Mouse (Mus musculus) cerebellum, adult 11-12 months (tissue): ENCODE measurements around the gene 1500015O10Rik.

Experiments used
- DNase-seq: peaks from one replicate; pipeline ENCODE4 v3.0.0; 2022

Gene 1500015O10Rik

DNA sequence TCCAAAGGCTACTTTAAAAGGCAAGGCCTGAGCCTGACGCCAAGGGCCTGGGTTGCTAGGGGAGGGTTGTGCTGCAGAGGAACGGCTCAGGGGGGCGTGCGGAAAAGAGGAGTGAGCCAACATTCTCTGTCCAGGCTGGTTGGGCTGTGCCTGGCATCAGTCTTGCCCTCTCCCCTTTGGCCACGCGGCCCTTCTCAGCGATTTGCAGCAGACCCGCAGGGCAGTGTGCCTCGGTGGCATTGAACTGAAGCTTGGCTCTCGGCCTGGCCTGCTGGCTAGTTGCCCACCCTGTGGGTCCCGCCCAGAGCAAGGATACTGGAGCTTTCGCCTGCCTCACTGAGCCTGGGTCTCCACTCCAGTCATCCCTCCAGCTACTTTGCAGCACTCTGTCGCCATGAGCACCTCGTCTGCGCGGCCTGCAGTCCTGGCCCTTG lies at the start of gene 1500015O10Rik:
Gene 1500015O10Rik (plus strand): TSS at position 112 of the 434 bp plus-strand sequence.
- DNase-seq = peak; percentile 44

DNA sequence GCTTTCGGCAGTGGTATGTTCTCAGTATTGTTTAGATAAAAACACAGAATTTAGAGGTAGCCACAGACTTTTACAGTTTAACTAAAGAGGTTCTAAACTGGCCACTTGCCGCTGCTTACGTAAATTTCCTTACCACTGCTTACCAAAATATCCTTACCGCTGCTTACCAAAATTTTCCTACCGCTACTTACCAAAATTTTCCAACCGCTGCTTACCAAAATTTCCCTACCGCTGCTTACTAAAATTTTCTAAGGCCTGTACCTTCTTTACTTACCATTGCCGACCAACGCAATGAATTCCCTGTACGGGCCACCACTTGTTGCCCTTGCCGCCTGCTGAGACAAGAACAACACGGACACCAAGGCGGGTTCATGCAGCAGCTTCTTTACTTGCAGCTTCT lies 40.4 kb upstream of the 1500015O10Rik start:
- no peak for DNase-seq

DNA sequence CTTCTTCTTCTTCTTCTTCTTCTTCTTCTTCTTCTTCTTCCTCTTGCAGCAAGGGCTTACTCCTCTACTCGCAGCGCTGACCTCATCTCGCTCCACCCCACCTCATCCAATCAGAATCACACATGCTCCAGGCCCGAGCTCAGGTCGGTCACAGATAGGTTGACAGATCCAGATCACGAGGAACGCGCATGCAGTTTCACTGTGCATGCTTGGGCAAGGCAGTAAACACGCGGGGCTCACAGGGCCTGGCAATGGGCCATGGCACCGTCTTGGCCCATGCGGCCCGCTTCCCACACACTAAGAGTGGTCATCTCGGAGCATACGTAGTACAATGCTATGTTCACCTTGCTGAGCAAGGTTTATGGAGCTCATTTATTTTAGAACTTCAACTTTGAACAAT lies 39.9 kb upstream of the 1500015O10Rik start:
- no peak for DNase-seq

DNA sequence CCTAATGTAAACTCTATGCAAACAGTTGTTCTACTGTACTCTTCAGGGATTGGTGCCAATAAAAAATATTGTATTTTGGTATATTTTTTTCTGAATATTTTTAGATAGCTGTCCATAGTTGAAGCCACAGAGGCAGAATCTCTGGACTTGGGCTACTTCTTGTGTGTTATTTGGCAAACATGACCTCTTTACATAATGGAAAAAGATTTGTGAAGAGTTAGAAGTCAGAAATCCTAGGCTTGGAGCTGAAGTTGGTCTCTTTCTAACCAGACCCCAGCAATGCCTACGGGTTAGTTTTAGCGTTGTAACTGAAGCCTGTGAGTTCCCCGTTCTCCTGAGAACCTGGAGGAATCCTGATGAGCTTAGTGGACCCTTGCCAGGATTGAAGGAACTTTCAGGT lies 36.3 kb upstream of the 1500015O10Rik start:
- no peak for DNase-seq

DNA sequence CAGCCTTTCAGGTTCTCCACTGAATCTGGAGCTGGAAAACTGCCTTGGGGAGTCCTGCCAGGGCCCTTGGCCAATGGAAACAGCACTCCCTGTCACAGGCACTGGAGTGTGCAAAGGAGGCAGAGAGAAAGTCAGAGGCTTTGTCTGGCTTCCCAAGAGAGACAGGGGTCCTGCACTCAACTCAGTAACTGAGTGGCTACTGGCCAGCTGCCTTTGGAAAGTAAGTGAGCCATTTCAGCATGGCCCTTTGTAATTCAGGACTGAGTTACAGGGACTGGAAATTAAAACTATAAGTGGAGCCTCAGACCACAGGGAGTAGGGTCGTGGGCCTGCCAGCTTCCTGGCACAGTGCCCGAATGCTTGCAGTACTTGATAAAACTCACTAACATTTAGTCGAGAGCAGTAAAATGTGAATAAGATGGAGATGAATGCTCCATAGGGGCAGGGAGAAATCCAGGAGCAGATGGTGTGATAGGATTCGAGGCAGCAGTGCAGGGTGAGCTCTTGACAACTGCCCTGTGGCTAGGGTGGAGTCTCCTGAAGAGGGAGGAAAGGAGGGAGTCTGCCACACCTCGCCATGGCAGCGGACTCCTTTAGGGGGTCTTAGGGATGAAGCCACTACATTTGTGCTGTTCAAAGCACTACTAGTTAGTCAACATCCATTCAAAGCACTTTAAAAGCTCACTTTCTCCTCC lies 35.4 kb upstream of the 1500015O10Rik start:
- DNase-seq = peak; percentile 82

DNA sequence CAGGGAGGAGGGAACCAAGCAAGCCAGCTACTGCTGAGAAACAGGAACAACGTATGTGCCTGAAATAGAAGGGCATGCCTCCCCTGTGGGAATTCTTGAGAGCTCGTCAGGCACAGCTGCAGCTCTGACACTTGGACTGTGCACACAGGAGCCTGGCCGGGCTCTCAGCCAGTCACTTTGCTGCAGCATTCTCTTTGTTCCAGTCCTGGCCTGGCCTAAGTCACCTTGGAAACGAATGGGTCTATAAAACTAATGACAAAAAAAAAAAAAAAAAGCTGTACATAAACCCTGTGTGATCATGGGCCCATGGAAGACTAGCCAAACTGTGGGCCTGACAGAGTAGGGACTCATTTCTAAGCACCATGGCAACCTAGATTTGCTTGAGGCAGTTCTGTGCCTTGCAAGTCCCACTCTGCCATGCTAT lies 31.8 kb upstream of the 1500015O10Rik start:
- no peak for DNase-seq

DNA sequence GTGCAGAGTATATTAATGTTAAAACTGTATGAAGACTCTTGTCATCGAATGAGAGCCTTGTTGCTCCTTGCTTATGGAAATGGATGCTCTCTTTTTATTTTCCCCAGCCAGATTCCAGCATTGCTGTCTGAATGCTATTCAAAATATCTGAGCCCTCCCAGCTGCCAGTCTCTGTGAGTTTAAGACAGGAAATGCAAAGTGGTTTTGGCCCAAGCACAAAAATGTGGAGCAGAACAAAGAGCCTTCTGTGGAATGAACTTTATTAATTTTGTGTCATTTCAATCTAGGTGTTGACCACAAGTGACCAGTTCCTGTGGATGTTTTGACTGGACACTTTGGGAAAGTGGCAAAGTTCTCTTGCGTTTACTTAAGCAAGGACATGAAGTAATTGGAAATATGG lies 15.6 kb upstream of the 1500015O10Rik start:
- DNase-seq = no peak

DNA sequence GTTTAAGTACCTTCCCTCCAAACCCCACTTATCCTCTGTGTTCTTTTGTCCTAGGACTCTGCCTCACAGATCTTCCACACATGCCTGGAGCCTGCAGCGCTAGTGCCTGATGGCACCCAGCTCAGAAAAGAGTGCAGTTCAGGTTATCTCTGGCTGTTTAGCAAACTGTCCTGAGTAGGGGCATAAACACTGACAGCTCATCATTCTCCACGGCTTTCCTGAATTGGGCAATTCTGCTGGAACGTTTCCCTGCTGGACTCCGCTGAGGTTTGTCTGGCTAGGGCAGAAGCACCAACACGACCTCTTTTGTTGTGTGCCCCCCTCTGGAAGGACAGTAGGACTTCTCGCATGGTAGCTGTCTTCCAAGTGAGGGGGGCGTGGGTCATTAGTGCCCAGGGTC lies 12.4 kb upstream of the 1500015O10Rik start:
- no peak for DNase-seq

DNA sequence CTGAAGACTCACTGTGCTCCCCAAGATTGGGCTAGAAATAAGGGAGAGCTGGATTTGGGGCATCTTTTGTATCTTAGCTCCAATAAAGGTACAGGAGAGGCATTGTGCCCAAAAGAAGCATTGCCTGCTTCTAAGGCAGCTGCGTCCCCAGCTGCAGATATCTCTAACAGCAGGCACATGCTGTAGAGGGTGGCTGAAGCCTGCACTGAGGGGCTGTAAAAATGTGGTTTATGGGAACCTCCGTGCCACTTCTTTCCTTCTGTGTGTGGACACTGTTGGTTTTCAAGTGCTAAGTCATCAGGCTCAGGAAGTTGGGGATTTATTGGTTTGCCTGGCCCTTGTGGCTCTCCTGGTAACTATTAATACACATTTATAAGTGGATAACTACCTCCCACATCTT lies 11.6 kb upstream of the 1500015O10Rik start:
- DNase-seq = no peak

DNA sequence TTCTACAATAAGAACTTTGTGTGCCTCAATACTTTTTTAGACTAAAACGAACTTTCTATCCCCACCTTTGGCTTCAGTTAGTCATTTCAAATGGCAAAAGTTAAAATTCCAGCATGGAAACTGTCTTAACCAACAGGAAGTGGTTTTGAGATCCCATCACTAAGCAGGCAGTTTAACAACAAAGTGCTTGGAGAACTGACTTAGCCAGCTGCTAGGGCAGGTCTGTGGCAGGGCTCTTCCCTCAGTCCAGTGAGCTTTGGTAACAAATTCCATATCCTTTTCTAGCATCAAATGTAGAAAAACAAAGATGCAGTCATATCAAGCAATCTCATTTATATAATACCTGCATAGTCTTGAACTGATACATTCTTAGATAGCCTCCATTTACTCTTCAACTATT lies 7.9 kb upstream of the 1500015O10Rik start:
- no peak for DNase-seq

DNA sequence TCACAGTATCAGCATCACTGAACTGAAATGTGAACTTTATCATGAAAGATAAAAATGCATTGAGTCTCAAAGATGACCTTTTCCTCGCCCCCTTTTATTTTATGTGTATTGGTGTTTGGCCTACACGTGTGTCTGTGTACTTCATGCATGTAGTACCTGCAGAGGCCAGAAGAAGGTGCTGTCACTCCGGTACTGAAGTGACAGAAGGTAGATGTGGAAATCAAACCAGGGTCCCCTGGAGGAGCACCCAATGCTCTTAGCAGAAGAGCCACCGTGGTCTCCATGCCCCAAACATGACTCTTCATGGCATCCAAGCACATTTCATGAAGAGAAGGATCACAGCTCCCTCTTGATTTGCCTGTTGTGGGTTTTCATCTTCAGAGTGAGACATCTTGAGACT lies 1.7 kb downstream of the 1500015O10Rik start:
- DNase-seq = no peak

DNA sequence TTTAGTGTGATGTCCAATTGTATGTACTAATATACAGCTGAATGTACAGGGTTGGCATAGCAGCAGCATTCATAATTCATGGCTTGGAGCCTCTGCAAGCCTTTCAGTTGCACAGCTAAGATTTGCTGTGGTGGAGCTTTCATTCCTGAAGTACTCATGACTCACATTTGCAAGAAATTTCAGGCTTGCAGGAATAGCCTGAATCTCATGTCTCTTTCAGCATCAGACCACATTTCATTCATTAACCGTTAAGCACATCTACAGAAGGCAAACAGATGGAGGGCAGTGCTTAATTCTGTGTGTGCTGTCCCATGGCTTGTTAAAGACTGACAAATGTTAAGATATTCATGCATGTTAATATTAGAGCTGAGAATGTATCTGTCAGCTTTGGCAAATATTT lies 2.3 kb downstream of the 1500015O10Rik start:
- no peak for DNase-seq

DNA sequence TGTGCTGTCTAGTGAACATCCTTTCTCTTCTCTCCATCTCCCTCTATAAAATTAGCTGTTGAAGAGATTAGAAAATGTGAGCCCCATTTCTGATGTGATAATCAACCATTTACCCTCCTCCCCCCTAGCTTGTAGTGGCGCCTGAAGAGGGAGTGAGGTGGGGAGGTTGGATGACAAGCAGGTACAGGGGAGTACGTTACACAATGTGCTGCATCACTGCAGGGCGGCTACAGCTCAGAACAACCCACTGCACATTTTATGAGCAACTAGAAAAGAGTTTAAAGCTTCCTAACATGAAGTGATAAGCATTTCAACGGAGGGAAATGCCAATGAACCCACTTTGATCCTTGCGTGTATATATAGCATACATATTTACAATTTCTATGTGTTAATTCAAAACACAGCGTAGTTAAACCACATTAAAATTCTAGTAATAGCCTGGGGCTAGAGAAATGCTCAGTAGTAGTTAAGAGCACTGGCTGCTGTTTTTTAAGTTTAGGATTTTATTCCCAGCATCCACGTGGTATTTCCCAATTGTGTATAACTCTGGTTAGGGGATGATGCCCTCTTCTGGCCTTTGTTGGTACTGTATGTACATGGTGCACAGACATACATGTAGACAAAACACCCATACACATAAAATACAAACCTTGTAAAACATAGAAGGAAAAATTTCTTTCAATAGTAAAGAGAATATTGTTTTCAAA lies 7.6 kb downstream of the 1500015O10Rik start:
- no peak for DNase-seq

DNA sequence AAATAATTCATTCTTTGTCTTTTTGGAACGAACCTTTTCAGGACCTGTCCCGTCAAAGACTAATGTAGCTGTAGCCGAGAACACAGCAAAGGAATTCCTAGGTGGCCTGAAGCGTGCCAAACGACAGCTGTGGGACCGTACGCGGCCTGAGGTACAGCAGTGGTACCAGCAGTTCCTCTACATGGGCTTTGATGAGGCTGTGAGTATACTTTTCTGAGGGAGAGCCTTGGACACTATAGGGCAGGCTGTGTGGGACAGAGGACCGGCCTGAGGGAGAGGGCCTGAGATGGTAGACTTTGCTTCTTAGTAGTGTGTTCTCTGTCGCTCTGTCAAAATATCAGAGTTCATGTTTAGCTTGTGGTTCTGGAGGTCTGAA lies 8.1 kb downstream of the 1500015O10Rik start:
- DNase-seq = no peak

DNA sequence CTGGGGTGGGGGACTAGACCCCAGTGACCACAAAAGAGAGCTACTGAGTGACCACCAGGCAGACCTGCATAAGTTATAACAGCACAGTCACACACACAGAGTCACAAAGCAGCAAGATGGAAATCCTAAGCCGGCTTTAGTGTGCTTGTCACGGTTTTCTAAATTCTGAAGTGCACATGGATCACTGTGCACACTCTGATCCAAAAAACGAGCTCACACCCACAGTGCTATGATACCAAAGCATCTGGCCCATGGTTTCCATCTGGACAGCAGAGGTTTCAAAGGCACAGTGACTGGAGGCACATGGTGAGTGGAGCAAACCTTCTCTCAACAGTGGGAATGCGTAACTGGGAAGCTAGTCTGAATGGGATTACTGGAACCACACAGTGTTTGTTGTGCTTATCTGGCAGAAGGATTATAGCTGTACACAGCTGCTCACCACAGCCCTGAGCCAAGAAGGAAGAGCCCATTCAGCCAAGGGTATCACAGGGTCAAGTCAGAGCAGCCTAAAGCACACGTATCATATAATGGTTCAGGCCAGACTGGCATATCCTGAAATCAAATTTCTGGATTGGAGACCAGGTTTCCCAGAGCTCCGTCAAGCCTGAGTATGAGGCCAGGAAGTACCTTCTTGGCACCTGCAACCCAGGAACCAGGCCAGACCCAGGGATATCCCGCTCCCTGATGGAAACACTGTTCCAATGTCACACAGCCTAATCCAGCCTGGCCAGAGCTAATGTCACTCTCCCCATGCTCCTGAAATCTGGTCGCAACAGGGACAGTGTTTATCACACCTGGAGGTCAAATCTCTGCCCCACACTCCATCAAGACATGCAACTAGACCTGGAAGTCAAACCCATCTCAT lies 24.3 kb downstream of the 1500015O10Rik start:
- peak; percentile 24 for DNase-seq

DNA sequence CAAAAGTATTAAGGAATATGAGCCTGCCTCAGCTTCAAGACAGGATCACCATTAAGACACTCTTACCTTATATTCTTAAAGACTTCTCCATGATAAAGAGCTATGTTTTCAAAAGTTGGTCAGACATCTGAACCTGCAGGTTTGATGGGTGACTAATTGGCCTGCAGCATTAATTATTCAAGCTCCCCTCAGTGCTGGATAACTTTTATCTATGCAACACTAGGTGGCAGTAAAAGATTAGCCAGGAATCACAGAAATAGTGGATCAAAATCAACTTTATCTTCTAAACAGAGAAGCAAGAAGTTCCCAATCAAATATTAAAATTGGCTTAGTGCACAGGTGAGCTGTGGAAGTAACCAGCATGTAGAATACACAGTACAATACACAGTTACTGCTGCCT lies 29.7 kb downstream of the 1500015O10Rik start:
- no peak for DNase-seq

DNA sequence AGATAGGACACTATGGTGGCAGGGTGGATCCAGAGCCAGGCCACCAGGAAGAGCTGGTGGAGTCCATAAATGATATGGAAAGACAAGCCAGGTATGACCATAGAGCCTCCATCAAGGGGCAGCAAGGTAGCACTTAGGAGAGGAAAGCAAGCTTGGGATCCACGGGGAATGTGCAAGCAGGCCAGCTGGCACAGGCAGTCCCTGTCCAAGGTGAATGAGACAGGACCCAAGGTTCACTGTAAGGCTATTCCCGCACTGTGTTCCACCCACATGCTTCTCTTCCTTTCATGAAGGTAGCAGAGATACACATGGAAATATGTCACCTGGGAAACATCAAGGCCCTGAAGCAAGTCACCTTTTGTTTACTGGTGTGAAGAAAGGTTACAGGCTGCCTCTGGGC lies 34.1 kb downstream of the 1500015O10Rik start:
- DNase-seq = no peak

DNA sequence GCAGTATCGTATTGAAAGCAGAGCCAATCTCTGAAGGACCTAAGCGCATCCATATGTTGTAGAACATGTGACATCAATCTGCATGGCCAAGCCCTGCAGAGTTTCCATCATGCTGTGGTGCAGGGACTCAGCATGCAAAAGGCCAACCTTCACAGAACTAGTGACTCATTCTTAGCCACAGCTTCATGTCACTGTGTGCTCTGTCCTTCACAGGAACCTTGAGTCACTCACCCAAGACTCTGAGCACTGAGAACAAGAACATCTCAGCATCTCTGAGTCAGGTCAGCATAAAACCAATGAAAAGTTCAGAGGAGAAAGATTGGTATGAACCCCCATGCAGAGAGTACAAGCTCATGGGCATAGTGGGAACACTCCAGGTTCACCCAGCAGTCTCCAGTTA lies 35.9 kb downstream of the 1500015O10Rik start:
- DNase-seq = no peak

DNA sequence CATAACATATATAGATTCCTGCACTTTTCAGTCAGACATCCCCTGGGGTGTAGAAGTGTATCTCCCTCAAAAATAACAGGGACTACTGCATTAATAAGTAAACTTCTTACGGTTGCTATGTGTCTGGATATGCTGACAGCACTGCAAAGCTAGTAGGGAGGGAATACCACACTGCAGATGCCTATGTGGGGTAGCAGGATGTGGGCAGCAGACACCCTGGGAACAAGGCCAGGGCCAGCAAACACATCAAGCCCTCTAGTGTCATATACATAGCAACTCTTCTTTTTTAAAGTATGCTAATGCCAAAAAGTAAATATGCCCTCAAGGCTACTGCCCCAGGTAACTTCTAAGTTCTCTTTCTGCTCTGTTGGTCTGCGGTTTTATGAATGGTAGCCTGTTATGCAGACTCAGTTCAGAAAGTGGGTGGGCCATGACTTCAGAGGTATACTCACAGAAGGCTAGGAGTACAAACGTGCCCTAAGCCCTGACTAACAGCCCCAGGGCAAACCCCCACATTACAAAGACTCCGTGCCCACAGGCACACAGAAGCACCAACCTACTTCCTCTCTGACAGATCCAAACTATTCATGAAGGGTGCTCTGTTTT lies 38.1 kb downstream of the 1500015O10Rik start:
- no peak for DNase-seq

DNA sequence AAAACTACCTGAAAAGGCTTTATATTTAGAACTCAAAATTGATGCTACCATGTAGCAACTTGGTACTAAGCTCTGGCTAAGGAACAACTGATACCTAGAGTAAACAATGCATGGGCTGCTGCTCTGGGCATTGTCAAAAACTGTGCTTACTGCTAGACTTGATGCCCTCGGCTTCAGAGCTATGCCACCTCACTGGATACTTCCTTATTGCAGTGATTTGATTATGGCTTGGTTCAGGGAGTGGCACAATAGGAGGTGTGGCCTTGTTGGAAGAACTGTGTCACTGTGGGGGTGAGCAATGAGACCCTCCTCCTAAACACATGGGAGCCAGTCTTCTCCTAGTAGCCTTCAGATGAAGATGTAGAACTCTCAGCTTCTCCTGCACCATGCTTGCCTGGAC lies 38.9 kb downstream of the 1500015O10Rik start:
- no peak for DNase-seq

DNA sequence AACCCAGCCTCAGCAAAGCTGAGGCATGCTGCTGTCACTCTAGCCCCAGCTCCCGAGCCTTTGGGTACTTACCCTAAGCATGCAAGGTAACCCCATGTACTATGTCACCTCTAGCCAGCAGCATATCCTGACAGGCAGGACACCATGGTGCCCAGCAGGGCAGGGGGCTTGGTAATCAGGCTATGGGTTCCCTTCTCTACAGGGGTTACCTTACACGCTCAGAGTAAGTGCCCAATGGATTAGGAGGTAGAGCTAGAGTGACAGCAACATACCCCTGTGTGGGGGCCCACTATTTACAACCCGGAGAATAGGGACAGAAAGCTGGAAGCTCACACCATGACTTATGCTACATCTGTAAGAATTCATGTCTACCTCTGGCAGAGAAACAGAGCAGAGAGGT lies 39.6 kb downstream of the 1500015O10Rik start:
- no peak for DNase-seq

DNA sequence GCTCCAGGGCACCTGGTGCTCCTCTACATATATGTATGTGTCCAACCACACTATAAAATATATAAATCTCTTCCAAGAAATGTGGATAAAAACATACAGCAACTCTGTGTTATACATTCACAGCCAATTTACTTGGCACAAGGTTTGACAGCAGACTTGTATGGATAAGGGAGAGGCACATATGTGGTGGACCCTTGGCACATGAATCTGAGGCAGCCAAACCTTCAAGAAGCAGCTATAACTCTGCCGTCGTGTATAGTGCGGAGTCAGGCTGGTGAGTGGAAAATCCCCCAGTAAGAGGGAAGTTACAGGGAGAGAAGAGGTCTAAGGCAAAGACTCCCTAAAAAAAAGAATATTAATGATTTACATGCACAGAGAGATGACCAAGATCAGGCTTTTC lies 42.3 kb downstream of the 1500015O10Rik start:
- DNase-seq = no peak

DNA sequence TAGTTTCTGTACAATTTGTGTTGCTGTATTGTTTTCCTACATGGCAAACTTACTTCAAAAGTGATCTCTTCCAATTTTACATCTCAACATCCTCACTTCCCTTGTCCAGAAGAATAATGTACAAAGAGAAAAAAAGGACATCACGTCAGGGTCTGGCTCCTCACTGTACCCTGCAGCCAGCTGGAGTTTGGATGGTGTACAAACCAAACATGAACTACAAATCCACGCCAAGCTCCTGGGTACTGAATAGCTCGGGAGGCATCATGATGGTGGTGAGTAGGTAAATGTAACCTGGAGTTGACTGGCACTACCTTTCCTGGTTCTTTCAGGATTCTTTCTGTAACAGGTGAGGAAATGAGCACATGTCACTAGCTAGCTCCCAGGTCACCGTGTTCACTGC lies 43.7 kb downstream of the 1500015O10Rik start:
- DNase-seq = no peak
